Mouse (Mus musculus): Measurements from ENCODE around the gene Gm3755.
"Not testable (repeated sequence)": the region's sequence is repeated elsewhere in the genome, so short reads cannot be mapped to it uniquely, and the experiment has no call there.

The Gm3755 gene

GRCm38 (mm10) chr14:7450817-7451216 lies at the start of gene Gm3755:
Gene Gm3755 (minus strand): TSS chr14:7450917.
- not testable (repeated sequence) for DNase-seq (ENCODE audit: low read depth, low spot score)

GRCm38 (mm10) chr14:7488731-7489130 lies 38.0 kb upstream of the Gm3755 start:
- not testable (repeated sequence) for DNase-seq (ENCODE audit: low read depth, low spot score)

GRCm38 (mm10) chr14:7483662-7484061 lies 32.9 kb upstream of the Gm3755 start, which contains the start of gene Gm3752:
Gene Gm3752 (minus strand): TSS chr14:7483762.
- not testable (repeated sequence) for DNase-seq (ENCODE audit: low read depth, low spot score)

- DNase-seq (ENCODE audit: low read depth, low spot score), result not testable (repeated sequence)
Observed at GRCm38 (mm10) chr14:7422496-7422895, 28.2 kb downstream of the Gm3755 start.
